Mouse (Mus musculus) intestine, embryonic 14.5 days (tissue): Measurements from ENCODE around the gene D930020B18Rik. TPM values are rescaled to one million over a fixed set of nuclear protein-coding genes. Genes with fewer than 3 reads are reported as not detected.

Source experiments
- ATAC-seq: fragments of 200-750 bp; cut with Nextera tagmentation; replicated peaks from 2 replicates; pipeline ENCODE4 v1.8.0; 2017; ENCODE audit warnings: low read depth, moderate number of reproducible peaks, moderate TSS enrichment, moderate library complexity; ENCODE audit not compliant: low FRiP score, low TSS enrichment
- DNase-seq: peaks from one replicate; pipeline ENCODE4 v3.0.0-alpha.2; 2018; ENCODE audit warnings: low spot score
- H3K27ac ChIP-seq: fragments of 300-500 bp; sonication (generic); 2 replicates; pipeline ENCODE4 v1.5.1; 2014; ENCODE audit warnings: low read depth, mild to moderate bottlenecking, control low read depth
- H3K27me3 ChIP-seq: fragments of 300-500 bp; sonication (generic); replicated peaks from 2 replicates; pipeline ENCODE4 v1.6.1; 2014; ENCODE audit warnings: low read length, control low read depth; ENCODE audit not compliant: control insufficient read depth, insufficient read depth
- H3K36me3 ChIP-seq: fragments of 300-500 bp; sonication (generic); 2 replicates; pipeline ENCODE4 v1.6.1; 2014; ENCODE audit warnings: low read length, control low read depth; ENCODE audit not compliant: control insufficient read depth, insufficient read depth
- H3K4me1 ChIP-seq: fragments of 300-500 bp; sonication (generic); replicated peaks from 2 replicates; pipeline ENCODE4 v1.6.1; 2014; ENCODE audit warnings: low read length, control low read depth, mixed read lengths; ENCODE audit not compliant: control insufficient read depth, insufficient read depth
- H3K4me2 ChIP-seq: fragments of 300-500 bp; sonication (generic); 2 replicates; pipeline ENCODE4 v1.6.1; 2014; ENCODE audit warnings: low read length
- H3K4me3 ChIP-seq: fragments of 300-500 bp; sonication (generic); 2 replicates; pipeline ENCODE4 v1.5.1; 2014; ENCODE audit warnings: low read depth, low read length, control low read depth, mixed read lengths
- H3K9ac ChIP-seq: fragments of 300-500 bp; sonication (generic); 2 replicates; pipeline ENCODE4 v1.6.1; 2014; ENCODE audit warnings: mild to moderate bottlenecking, low read length
- H3K9me3 ChIP-seq: fragments of 300-500 bp; sonication (generic); 2 replicates; pipeline ENCODE4 v1.6.1; 2016; ENCODE audit warnings: low read length, control low read depth; ENCODE audit not compliant: control insufficient read depth
- WGBS: fragments of 180-500 bp; shearing (Covaris S2); extraction: QIAGEN DNeasy Blood & Tissue Kit; methylation state at CpG from one replicate; pipeline ENCODE4 v1.1.7; 2014; 5-methylcytosine and 5-hydroxymethylcytosine counted together
- polyA plus RNA-seq: library from polyadenylated mRNA; unstranded; fragments of >200 nt; fragmentation: Nextera tagmentation; extraction: Ambion mirVana; gene quantifications from 2 replicates; pipeline ENCODE4 v1.2.1, GENCODE M21; 2014

D930020B18Rik gene
- polyA plus RNA-seq, 1 experiment from 2014 or later, result 0.68 TPM

GRCm38 (mm10) chr10:121704871-121705270, 63.5 kb downstream of the D930020B18Rik start:
- ATAC-seq, result no peak
- Histone ChIP-seq H3K4me2 (no peak overlapping the region), H3K36me3 (no peaks in the 10 kb centered on the region), H3K4me3 (no peak overlapping the region), H3K27ac (no peak overlapping the region), H3K9me3 (no peaks in the 10 kb centered on the region), H3K9ac (no peak overlapping the region), H3K27me3 (no peaks in the 10 kb centered on the region), H3K4me1 (no peaks in the 10 kb centered on the region)
- 84% methylated on average over 6 of the region's 6 CpGs for whole genome bisulfite sequencing
- no peak for DNase-seq

DNA sequence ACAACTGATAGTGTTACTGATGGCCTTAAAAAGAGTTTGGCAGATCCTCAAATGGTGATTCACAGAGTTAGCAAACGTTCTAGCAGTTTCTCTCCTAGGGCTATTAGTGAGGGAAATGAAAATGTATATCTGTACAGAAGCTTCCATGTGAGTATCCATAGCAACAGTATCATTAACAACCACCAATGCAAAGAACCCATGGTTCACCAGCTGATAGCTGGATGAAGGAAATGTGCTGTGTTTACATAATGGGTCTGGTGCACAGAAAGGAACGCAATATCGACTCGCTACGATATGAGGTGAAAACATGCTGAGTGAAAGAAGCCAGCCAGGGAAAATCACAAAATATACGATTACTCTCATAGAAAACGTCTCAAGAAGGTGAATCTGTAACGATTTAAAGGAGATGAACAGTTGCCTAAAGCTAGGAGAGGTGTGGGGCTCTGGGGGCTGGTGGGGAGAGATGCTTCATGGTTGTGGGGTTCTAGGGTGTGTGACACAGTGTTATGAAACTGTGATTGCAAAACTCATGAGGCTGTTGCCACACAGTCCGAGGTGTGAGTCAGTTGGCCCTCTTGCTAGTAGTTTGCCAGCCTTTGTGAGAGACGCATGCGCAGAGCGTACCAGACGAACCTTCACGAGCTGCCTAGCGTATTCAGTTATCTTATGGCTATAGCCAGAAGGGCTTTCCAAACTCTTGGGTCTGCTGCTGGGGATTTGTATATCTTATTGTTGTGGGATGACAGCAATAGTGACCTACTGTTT, 64.2 kb downstream of the D930020B18Rik start:
- H3K9me3 ChIP-seq, result no peaks in the 10 kb centered on the region
- no peak overlapping the region for H3K4me3 ChIP-seq
- H3K9ac ChIP-seq, result no peak overlapping the region
- H3K4me2 ChIP-seq, result no peak overlapping the region
- WGBS, result 78% methylated on average over 15 of the region's 15 CpGs
- no peaks in the 10 kb centered on the region for H3K27me3 ChIP-seq
- ATAC-seq, result no peak
- DNase-seq, result no peak
- H3K4me1 ChIP-seq, result no peaks in the 10 kb centered on the region
- no peaks in the 10 kb centered on the region for H3K36me3 ChIP-seq
- H3K27ac ChIP-seq, result no peak overlapping the region

DNA sequence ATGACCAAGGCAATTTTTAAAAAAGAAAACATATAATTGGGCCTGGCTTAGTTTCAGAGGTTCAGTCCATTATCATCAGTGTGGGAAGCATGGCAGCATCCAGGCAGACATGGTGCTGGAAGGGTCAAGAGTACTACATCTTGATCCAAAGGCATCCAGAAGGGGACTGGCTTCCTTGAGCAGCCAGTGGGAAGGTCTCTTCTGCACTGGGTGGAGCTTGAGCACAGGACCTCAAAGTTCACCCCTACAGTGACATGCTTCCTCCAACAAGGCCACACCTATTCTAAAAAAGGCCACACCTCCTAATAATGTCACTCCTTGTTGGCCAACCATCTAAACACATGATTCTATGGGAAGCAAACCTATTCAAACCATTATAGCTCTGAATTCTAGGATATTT, 75.5 kb downstream of the D930020B18Rik start:
- no peak overlapping the region for H3K27ac ChIP-seq
- H3K36me3 ChIP-seq, result no peaks in the 10 kb centered on the region
- DNase-seq (no peak), ATAC-seq (no peak)
- no peak overlapping the region for H3K4me2 ChIP-seq
- H3K4me1 ChIP-seq, result no peaks in the 10 kb centered on the region
- H3K27me3 ChIP-seq, result no peaks in the 10 kb centered on the region
- peaks cover 8% of the 10 kb centered on the region; the same call in 1 of the 2 replicates for H3K9me3 ChIP-seq
- H3K4me3 ChIP-seq, result no peak overlapping the region
- H3K9ac ChIP-seq, result no peak overlapping the region

GRCm38 (mm10) chr10:121718896-121719585, 77.7 kb downstream of the D930020B18Rik start:
- H3K9ac ChIP-seq, result no peak overlapping the region
- H3K4me1 ChIP-seq, result no peaks in the 10 kb centered on the region
- H3K27ac ChIP-seq, result no peak overlapping the region
- no peak overlapping the region for H3K4me2 ChIP-seq
- H3K27me3 ChIP-seq, result no peaks in the 10 kb centered on the region
- 94% methylated on average over 18 of the region's 18 CpGs for WGBS
- peaks cover 13% of the 10 kb centered on the region; the same call in 1 of the 2 replicates for H3K9me3 ChIP-seq
- H3K36me3 ChIP-seq, result no peaks in the 10 kb centered on the region
- no peak for DNase-seq
- no peak for ATAC-seq
- H3K4me3 ChIP-seq, result no peak overlapping the region

- ATAC-seq (no peak), DNase-seq (no peak)
- no peaks in the 10 kb centered on the region for H3K4me1 ChIP-seq
- H3K36me3 ChIP-seq, result no peaks in the 10 kb centered on the region
- H3K4me2 ChIP-seq, result no peak overlapping the region
- no peak overlapping the region for H3K9ac ChIP-seq
- no peak overlapping the region for H3K4me3 ChIP-seq
- peaks cover 13% of the 10 kb centered on the region; the same call in 1 of the 2 replicates for H3K9me3 ChIP-seq
- 95% methylated on average over 13 of the region's 13 CpGs for WGBS
- H3K27me3 ChIP-seq, result no peaks in the 10 kb centered on the region
- no peak overlapping the region for H3K27ac ChIP-seq
Observed at GRCm38 (mm10) chr10:121720701-121721100, 79.3 kb downstream of the D930020B18Rik start.

- WGBS, result 79% methylated on average over 4 of the region's 4 CpGs
- ATAC-seq (no peak), DNase-seq (no peak)
- Histone ChIP-seq H3K4me3 (no peak overlapping the region), H3K4me1 (no peaks in the 10 kb centered on the region), H3K36me3 (no peaks in the 10 kb centered on the region), H3K27me3 (no peaks in the 10 kb centered on the region), H3K4me2 (no peak overlapping the region), H3K27ac (no peak overlapping the region), H3K9me3 (0 out of 2 replicates have a peak, but pooled peaks cover 9% of the 10 kb centered on the region), H3K9ac (no peak overlapping the region)
Observed at GRCm38 (mm10) chr10:121726505-121726904, 85.1 kb downstream of the D930020B18Rik start.

GRCm38 (mm10) chr10:121727151-121727550, 85.8 kb downstream of the D930020B18Rik start:
- WGBS, result 67% methylated on average over 4 of the region's 4 CpGs

DNA sequence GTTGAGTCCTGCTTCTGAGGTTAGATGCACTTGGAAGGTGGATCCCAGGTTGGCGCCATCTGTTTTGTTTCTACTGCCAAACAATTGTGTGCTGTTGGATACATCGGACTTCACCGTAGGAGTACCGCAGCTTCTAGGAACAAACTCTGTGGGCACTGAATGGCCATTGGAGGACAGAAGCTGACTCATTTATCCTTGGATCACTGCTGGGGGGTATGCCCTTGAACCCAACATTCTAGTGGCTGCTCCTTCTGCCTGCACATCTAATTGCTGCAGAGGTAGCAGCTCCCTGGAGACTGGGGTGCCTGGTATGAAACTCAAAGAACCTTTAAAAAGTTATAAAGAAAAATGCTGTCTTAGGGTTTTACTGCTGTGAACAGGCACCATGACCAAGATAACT, 86.8 kb downstream of the D930020B18Rik start:
- Histone ChIP-seq H3K27me3 (no peaks in the 10 kb centered on the region), H3K9me3 (no peaks in the 10 kb centered on the region), H3K4me3 (no peak overlapping the region), H3K4me2 (no peak overlapping the region), H3K36me3 (no peaks in the 10 kb centered on the region), H3K4me1 (no peaks in the 10 kb centered on the region), H3K27ac (no peak overlapping the region), H3K9ac (no peak overlapping the region)
- no peak for DNase-seq
- no peak for ATAC-seq
- 91% methylated on average over 4 of the region's 4 CpGs for WGBS

More at GRCm38 (mm10) chr10:121727151-121727550, 85.8 kb downstream of the D930020B18Rik start:
- no peak overlapping the region for H3K27ac ChIP-seq
- H3K36me3 ChIP-seq, result no peaks in the 10 kb centered on the region
- no peak for DNase-seq
- no peaks in the 10 kb centered on the region for H3K27me3 ChIP-seq
- no peak overlapping the region for H3K9ac ChIP-seq
- no peak overlapping the region for H3K4me2 ChIP-seq
- no peak for ATAC-seq
- no peaks in the 10 kb centered on the region for H3K4me1 ChIP-seq
- 0 out of 2 replicates have a peak, but pooled peaks cover 3% of the 10 kb centered on the region for H3K9me3 ChIP-seq
- no peak overlapping the region for H3K4me3 ChIP-seq
